Mouse (Mus musculus) liver, postnatal 0 days (tissue): ENCODE results near the gene Epha10.

Experiments
- CTCF ChIP-seq: sonication (generic); IDR thresholded peaks from 2 replicates; pipeline ENCODE4 v1.5.1; 2016; ENCODE audit warnings: antibody characterized with exemption, low read depth
- EP300 ChIP-seq: IDR thresholded peaks from 2 replicates; pipeline ENCODE4 v1.6.1; 2016; ENCODE audit warnings: antibody characterized with exemption, low read depth, mild to moderate bottlenecking

DNA sequence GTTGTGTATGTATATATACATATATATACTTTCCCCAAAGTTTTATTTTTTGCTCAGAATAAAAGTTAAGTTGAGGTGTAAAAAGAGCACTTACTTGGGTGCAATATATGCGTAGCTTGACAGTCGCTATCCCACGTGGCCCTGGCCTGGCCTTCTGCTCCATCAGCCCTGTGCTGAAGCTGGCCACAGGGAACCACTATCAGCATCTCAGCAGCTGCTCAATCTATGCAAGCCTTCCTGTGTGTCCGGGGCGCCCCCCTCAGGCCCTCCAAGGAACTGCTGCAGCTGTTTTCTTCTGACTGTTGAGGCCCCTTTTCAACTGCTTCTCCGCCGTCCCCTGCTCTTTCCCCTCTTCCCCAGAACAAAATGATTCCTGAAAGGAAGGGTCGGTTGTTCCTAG lies 33.1 kb upstream of the Epha10 start:
- TF ChIP-seq CTCF: peak; percentile 98
- TF ChIP-seq EP300: no peak
